Mouse (Mus musculus) CH12.LX (cell line): Measurements from ENCODE around the gene Tmcc1.

ENCODE experiments used
- BHLHE40 ChIP-seq: IDR thresholded peaks from 2 replicates; pipeline ENCODE4 v1.6.1; 2011; ENCODE audit warnings: mild to moderate bottlenecking, low read depth, low read length, improper control_type of control experiment
- CHD2 ChIP-seq: IDR thresholded peaks from 2 replicates; pipeline ENCODE4 v1.6.1; 2011; ENCODE audit warnings: low read length, improper control_type of control experiment
- CTCF ChIP-seq, 2 experiments: IDR thresholded peaks in 1 of 2; conservative IDR thresholded peaks in 1 of 2; 2 replicates each; pipeline ENCODE4 v1.5.1; 2011 to 2012; ENCODE audit warnings: low read depth in 2 of 2, low read length in 2 of 2, improper control_type of control experiment in 1 of 2, inconsistent platforms in 1 of 2, mild to moderate bottlenecking in 1 of 2, moderate library complexity in 1 of 2
- EP300 ChIP-seq: IDR thresholded peaks from 2 replicates; pipeline ENCODE4 v1.6.1; 2011; ENCODE audit warnings: low read length, improper control_type of control experiment
- ETS1 ChIP-seq: conservative IDR thresholded peaks from 2 replicates; pipeline ENCODE4 v1.6.1; 2012; ENCODE audit warnings: low read depth, mild to moderate bottlenecking, inconsistent platforms, low read length, improper control_type of control experiment, moderate library complexity
- JUND ChIP-seq: conservative IDR thresholded peaks from 2 replicates; pipeline ENCODE4 v1.6.1; 2011; ENCODE audit warnings: low read depth, low read length, improper control_type of control experiment
- MAX ChIP-seq: IDR thresholded peaks from 2 replicates; pipeline ENCODE4 v1.6.1; 2011; ENCODE audit warnings: low read length, improper control_type of control experiment
- MYC ChIP-seq: IDR thresholded peaks from 2 replicates; pipeline ENCODE4 v1.6.1; 2011; ENCODE audit warnings: low read depth, mild to moderate bottlenecking, improper control_type of control experiment, low read length
- NRF1 ChIP-seq: IDR thresholded peaks from 2 replicates; pipeline ENCODE4 v1.6.1; 2014; ENCODE audit warnings: low read depth, mild to moderate bottlenecking, inconsistent platforms, low read length, improper control_type of control experiment, moderate library complexity
- POLR2A ChIP-seq: IDR thresholded peaks from 2 replicates; pipeline ENCODE4 v1.6.1; 2011; ENCODE audit warnings: low read depth, mild to moderate bottlenecking, improper control_type of control experiment, low read length
- RAD21 ChIP-seq: IDR thresholded peaks from 2 replicates; pipeline ENCODE4 v1.6.1; 2011; ENCODE audit warnings: low read depth, mild to moderate bottlenecking, low read length, improper control_type of control experiment, moderate library complexity
- USF1 ChIP-seq: IDR thresholded peaks from 2 replicates; pipeline ENCODE4 v1.6.1; 2014; ENCODE audit warnings: low read depth, mild to moderate bottlenecking, inconsistent platforms, low read length, improper control_type of control experiment
- USF2 ChIP-seq: conservative IDR thresholded peaks from 2 replicates; pipeline ENCODE4 v1.6.1; 2011; ENCODE audit warnings: low read depth, low read length, improper control_type of control experiment
- ZKSCAN1 ChIP-seq: IDR thresholded peaks from 2 replicates; pipeline ENCODE4 v1.6.1; 2012; ENCODE audit warnings: low read depth, inconsistent platforms, low read length, improper control_type of control experiment, borderline replicate concordance

DNA sequence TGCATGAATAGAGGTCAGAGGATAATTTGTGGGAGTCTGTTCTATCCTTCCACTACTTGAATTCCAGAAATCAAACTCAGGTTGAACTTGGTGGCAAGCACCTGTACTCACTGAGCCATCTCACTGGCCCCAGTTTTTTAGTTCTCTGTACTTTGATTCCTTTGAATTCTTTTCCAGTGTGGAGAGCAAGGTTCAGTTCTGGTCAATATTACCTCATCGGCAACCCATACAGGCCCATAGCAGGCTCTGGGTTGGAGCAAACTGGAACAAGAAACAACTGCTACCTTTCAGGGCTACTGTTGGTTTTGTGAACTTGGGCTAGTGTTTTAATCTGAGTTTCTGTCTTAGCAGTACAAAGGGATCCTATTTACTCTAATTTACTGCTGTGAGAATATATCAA lies 107.2 kb downstream of the Tmcc1 start:
- no peak for TF ChIP-seq CTCF (conservative IDR thresholded peaks at IDR 0.05 in 1 of 2, IDR thresholded peaks at IDR 0.05 in 1 of 2; ENCODE audit: low read depth in 2 of 2, low read length in 2 of 2)
- TF ChIP-seq RAD21: no peak
- TF ChIP-seq MAX: no peak
- TF ChIP-seq USF2: no peak
- TF ChIP-seq USF1: no peak
- TF ChIP-seq ETS1: no peak
- TF ChIP-seq POLR2A: no peak
- no peak for TF ChIP-seq MYC
- no peak for TF ChIP-seq ZKSCAN1
- no peak for TF ChIP-seq NRF1
- TF ChIP-seq JUND: no peak
- no peak for TF ChIP-seq EP300
- no peak for TF ChIP-seq CHD2
- TF ChIP-seq BHLHE40: no peak
